Mouse (Mus musculus): ENCODE results near the gene Desi2. TPM values are rescaled to one million over a fixed set of nuclear protein-coding genes. Genes with fewer than 3 reads are reported as not detected.
"Not testable (repeated sequence)": the region's sequence is repeated elsewhere in the genome, so short reads cannot be mapped to it uniquely, and the experiment has no call there.

The Desi2 gene
- total RNA-seq (2021) = 10 to 100 TPM; 22.5 to 25.7 TPM
- long read RNA-seq, experiment 1, full-length matches to known transcripts = 19 of 29 reads
- long read RNA-seq, experiment 1, partial matches to known transcripts = 1 of 29 reads
- long read RNA-seq, experiment 1, other reads (novel, unspliced or antisense) = 9 of 29 reads
- long read RNA-seq, experiment 2, full-length matches to known transcripts = 4 of 7 reads
- long read RNA-seq, experiment 2, partial matches to known transcripts = 0 of 7 reads
- long read RNA-seq, experiment 2, other reads (novel, unspliced or antisense) = 3 of 7 reads

- peak; percentile 94 to 95 for DNase-seq
Observed at GRCm38 (mm10) chr1:178187216-178187791, at the start of gene Desi2. TSS of gene Desi2 (plus strand) at chr1:178187417.

GRCm38 (mm10) chr1:178146513-178146912 lies 40.7 kb upstream of the Desi2 start:
- DNase-seq = not testable (repeated sequence)

- peak; percentile 5 to 38 for DNase-seq
Observed at GRCm38 (mm10) chr1:178146915-178147314, 40.3 kb upstream of the Desi2 start.

- DNase-seq = no peak
Observed at GRCm38 (mm10) chr1:178182251-178182650, 5.0 kb upstream of the Desi2 start.

- DNase-seq = no peak
Observed at GRCm38 (mm10) chr1:178185591-178185990, 1.6 kb upstream of the Desi2 start.

- not testable (repeated sequence) for DNase-seq
Observed at GRCm38 (mm10) chr1:178187810-178188209, 593 bp downstream of the Desi2 start.

GRCm38 (mm10) chr1:178188386-178188785 lies 1.2 kb downstream of the Desi2 start:
- DNase-seq = no peak

- DNase-seq = no peak
Observed at GRCm38 (mm10) chr1:178205701-178206325, 18.6 kb downstream of the Desi2 start.

- DNase-seq = not testable (repeated sequence)
Observed at GRCm38 (mm10) chr1:178207856-178208255, 20.6 kb downstream of the Desi2 start.

GRCm38 (mm10) chr1:178209966-178210365 lies 22.7 kb downstream of the Desi2 start:
- no peak for DNase-seq

GRCm38 (mm10) chr1:178217157-178217556 lies 29.9 kb downstream of the Desi2 start:
- DNase-seq = no peak

- DNase-seq = no peak
Observed at GRCm38 (mm10) chr1:178218305-178218704, 31.1 kb downstream of the Desi2 start.

- no peak for DNase-seq
Observed at GRCm38 (mm10) chr1:178219166-178220077, 32.2 kb downstream of the Desi2 start.

- DNase-seq = not testable (repeated sequence)
Observed at GRCm38 (mm10) chr1:178228888-178229287, 41.7 kb downstream of the Desi2 start.

GRCm38 (mm10) chr1:178234109-178234508 lies 46.9 kb downstream of the Desi2 start:
- DNase-seq = no peak

- no peak for DNase-seq
Observed at GRCm38 (mm10) chr1:178235919-178236466, 48.8 kb downstream of the Desi2 start.

GRCm38 (mm10) chr1:178238676-178239075 lies 51.5 kb downstream of the Desi2 start:
- DNase-seq = no peak

GRCm38 (mm10) chr1:178241884-178242508 lies 54.8 kb downstream of the Desi2 start:
- DNase-seq = no peak

GRCm38 (mm10) chr1:178248107-178248820 lies 61.0 kb downstream of the Desi2 start:
- DNase-seq = no peak

- no peak for DNase-seq
Observed at GRCm38 (mm10) chr1:178254598-178254997, 67.4 kb downstream of the Desi2 start.

GRCm38 (mm10) chr1:178256351-178256750 lies 69.1 kb downstream of the Desi2 start:
- no peak for DNase-seq
